Mouse (Mus musculus): Measurements from ENCODE around the gene Ppp4r4. TPM values are rescaled to one million over a fixed set of nuclear protein-coding genes. Genes with fewer than 3 reads are reported as not detected.

Ppp4r4 gene
- polyA plus RNA-seq, 1 experiment, result 17.6 TPM

GRCm38 (mm10) chr12:103532649-103533395 lies 739 bp downstream of the Ppp4r4 start:
- TF ChIP-seq POLR2A (IDR thresholded peaks at IDR 0.05; ENCODE audit: control insufficient read depth, low read depth, low read length) (no peak; the same call in 1 of the 2 replicates), CTCF (IDR thresholded peaks at IDR 0.05; ENCODE audit: control insufficient read depth, insufficient read depth, insufficient replicate concordance, low read depth, low read length) (no peak)
- peaks cover 16% of the 10 kb centered on the region for H3K4me1 ChIP-seq (ENCODE audit: control insufficient read depth, insufficient read depth, low read length)
- no peaks in the 10 kb centered on the region for H3K36me3 ChIP-seq (ENCODE audit: control insufficient read depth, insufficient read depth, low read length)
- no peaks in the 10 kb centered on the region for H3K27me3 ChIP-seq (ENCODE audit: control insufficient read depth, insufficient read depth, low read length)
- peak overlapping the region; percentile 100 for H3K4me3 ChIP-seq (ENCODE audit: control insufficient read depth, low read depth, low read length)
- peak overlapping the region; percentile 94 for H3K27ac ChIP-seq (ENCODE audit: control insufficient read depth, insufficient read depth, low read depth, low read length)

DNA sequence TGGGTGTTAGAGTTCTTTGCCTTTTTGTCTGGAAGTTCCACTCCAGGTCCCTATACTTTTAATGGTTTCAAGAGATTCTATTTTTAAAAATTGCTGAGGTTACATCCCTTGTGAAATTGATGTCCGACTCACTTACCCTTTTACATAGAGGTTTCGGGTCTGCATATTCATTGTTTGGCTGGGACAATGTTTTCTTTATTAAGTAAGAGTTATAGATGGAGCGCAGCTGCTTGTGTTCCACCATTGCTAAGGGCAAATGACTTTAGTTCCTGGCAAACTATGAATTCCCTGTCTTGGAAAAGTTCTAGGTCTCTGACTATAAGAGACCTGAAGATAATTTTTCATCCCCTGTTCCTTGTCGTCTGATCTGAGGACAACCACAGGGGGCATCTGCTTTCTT lies 8.3 kb downstream of the Ppp4r4 start:
- Histone ChIP-seq H3K36me3 (ENCODE audit: control insufficient read depth, insufficient read depth, low read length) (no peaks in the 10 kb centered on the region), H3K27ac (ENCODE audit: control insufficient read depth, insufficient read depth, low read depth, low read length) (no peak overlapping the region), H3K4me1 (ENCODE audit: control insufficient read depth, insufficient read depth, low read length) (no peaks in the 10 kb centered on the region; the same call in 1 of the 2 replicates), H3K4me3 (ENCODE audit: control insufficient read depth, low read depth, low read length) (no peak overlapping the region), H3K27me3 (ENCODE audit: control insufficient read depth, insufficient read depth, low read length) (no peaks in the 10 kb centered on the region)
- TF ChIP-seq CTCF (IDR thresholded peaks at IDR 0.05; ENCODE audit: control insufficient read depth, insufficient read depth, insufficient replicate concordance, low read depth, low read length) (no peak), POLR2A (IDR thresholded peaks at IDR 0.05; ENCODE audit: control insufficient read depth, low read depth, low read length) (no peak)

DNA sequence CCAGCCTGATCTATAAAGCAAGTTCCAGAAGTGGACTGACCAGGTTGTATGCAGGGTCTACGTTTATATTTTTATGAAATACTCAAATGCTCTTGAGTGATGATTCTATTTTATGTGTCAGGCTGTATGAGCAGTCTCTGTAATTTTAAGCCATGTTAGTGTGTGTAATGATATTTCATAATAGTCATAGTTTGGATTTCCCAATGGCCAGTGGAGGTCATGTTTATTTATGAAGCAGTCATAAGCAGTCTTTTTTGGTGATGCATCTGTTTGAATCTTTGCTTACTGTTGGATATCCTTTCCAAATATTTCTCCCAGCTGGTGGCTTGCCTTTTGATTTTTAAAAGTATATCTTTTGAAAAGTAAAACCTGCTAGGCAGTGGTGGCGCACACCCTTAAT lies 11.3 kb downstream of the Ppp4r4 start:
- Histone ChIP-seq H3K27ac (ENCODE audit: control insufficient read depth, insufficient read depth, low read depth, low read length) (no peak overlapping the region), H3K4me1 (ENCODE audit: control insufficient read depth, insufficient read depth, low read length) (no peaks in the 10 kb centered on the region), H3K27me3 (ENCODE audit: control insufficient read depth, insufficient read depth, low read length) (no peaks in the 10 kb centered on the region), H3K4me3 (ENCODE audit: control insufficient read depth, low read depth, low read length) (no peak overlapping the region), H3K36me3 (ENCODE audit: control insufficient read depth, insufficient read depth, low read length) (no peaks in the 10 kb centered on the region)
- TF ChIP-seq CTCF (IDR thresholded peaks at IDR 0.05; ENCODE audit: control insufficient read depth, insufficient read depth, insufficient replicate concordance, low read depth, low read length) (no peak), POLR2A (IDR thresholded peaks at IDR 0.05; ENCODE audit: control insufficient read depth, low read depth, low read length) (no peak)

- Histone ChIP-seq H3K36me3 (ENCODE audit: control insufficient read depth, insufficient read depth, low read length) (no peaks in the 10 kb centered on the region), H3K27ac (ENCODE audit: control insufficient read depth, insufficient read depth, low read depth, low read length) (no peak overlapping the region), H3K4me1 (ENCODE audit: control insufficient read depth, insufficient read depth, low read length) (no peaks in the 10 kb centered on the region), H3K27me3 (ENCODE audit: control insufficient read depth, insufficient read depth, low read length) (no peaks in the 10 kb centered on the region), H3K4me3 (ENCODE audit: control insufficient read depth, low read depth, low read length) (no peak overlapping the region)
- TF ChIP-seq POLR2A (IDR thresholded peaks at IDR 0.05; ENCODE audit: control insufficient read depth, low read depth, low read length) (no peak), CTCF (IDR thresholded peaks at IDR 0.05; ENCODE audit: control insufficient read depth, insufficient read depth, insufficient replicate concordance, low read depth, low read length) (peak; percentile 29; the same call in 1 of the 2 replicates)
These were observed 12.1 kb downstream of the Ppp4r4 start for GRCm38 (mm10) chr12:103544213-103544612.

GRCm38 (mm10) chr12:103547438-103547837 lies 15.4 kb downstream of the Ppp4r4 start:
- H3K27me3 ChIP-seq (ENCODE audit: control insufficient read depth, insufficient read depth, low read length), result no peaks in the 10 kb centered on the region
- TF ChIP-seq CTCF (IDR thresholded peaks at IDR 0.05; ENCODE audit: control insufficient read depth, insufficient read depth, insufficient replicate concordance, low read depth, low read length) (no peak), POLR2A (IDR thresholded peaks at IDR 0.05; ENCODE audit: control insufficient read depth, low read depth, low read length) (no peak)
- H3K4me1 ChIP-seq (ENCODE audit: control insufficient read depth, insufficient read depth, low read length), result no peaks in the 10 kb centered on the region
- H3K36me3 ChIP-seq (ENCODE audit: control insufficient read depth, insufficient read depth, low read length), result no peaks in the 10 kb centered on the region
- H3K4me3 ChIP-seq (ENCODE audit: control insufficient read depth, low read depth, low read length), result no peak overlapping the region
- H3K27ac ChIP-seq (ENCODE audit: control insufficient read depth, insufficient read depth, low read depth, low read length), result no peak overlapping the region

DNA sequence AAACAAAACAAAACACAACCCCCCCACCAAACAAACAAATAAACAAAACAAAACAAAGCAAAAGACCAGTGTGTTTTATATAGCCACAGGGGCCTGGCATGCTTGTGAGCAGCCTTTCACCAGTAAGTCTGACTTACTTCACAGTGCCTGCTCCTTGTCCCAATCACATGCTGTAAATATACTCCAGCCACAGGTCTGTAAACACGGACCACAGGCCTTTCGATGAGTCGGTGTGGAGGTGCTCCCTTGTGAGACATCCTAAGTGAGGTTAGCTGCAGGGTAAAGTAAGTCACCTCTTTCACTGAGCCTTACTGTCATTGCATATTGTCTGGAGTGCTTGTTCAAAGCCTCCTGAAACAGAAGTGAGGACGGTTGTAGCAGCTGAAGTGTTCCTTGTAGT lies 16.4 kb downstream of the Ppp4r4 start:
- H3K27ac ChIP-seq (ENCODE audit: control insufficient read depth, insufficient read depth, low read depth, low read length), result no peak overlapping the region
- H3K36me3 ChIP-seq (ENCODE audit: control insufficient read depth, insufficient read depth, low read length), result no peaks in the 10 kb centered on the region
- no peak overlapping the region for H3K4me3 ChIP-seq (ENCODE audit: control insufficient read depth, low read depth, low read length)
- no peaks in the 10 kb centered on the region for H3K27me3 ChIP-seq (ENCODE audit: control insufficient read depth, insufficient read depth, low read length)
- TF ChIP-seq CTCF (IDR thresholded peaks at IDR 0.05; ENCODE audit: control insufficient read depth, insufficient read depth, insufficient replicate concordance, low read depth, low read length), result no peak
- no peak for TF ChIP-seq POLR2A (IDR thresholded peaks at IDR 0.05; ENCODE audit: control insufficient read depth, low read depth, low read length)
- no peaks in the 10 kb centered on the region for H3K4me1 ChIP-seq (ENCODE audit: control insufficient read depth, insufficient read depth, low read length)

GRCm38 (mm10) chr12:103550047-103550446 lies 18.0 kb downstream of the Ppp4r4 start:
- Histone ChIP-seq H3K27ac (ENCODE audit: control insufficient read depth, insufficient read depth, low read depth, low read length) (no peak overlapping the region), H3K27me3 (ENCODE audit: control insufficient read depth, insufficient read depth, low read length) (no peaks in the 10 kb centered on the region), H3K4me1 (ENCODE audit: control insufficient read depth, insufficient read depth, low read length) (no peaks in the 10 kb centered on the region), H3K4me3 (ENCODE audit: control insufficient read depth, low read depth, low read length) (no peak overlapping the region), H3K36me3 (ENCODE audit: control insufficient read depth, insufficient read depth, low read length) (no peaks in the 10 kb centered on the region)
- TF ChIP-seq CTCF (IDR thresholded peaks at IDR 0.05; ENCODE audit: control insufficient read depth, insufficient read depth, insufficient replicate concordance, low read depth, low read length), result no peak

Data from testis, adult 2 months (tissue).